Mouse (Mus musculus): ENCODE data around the gene Hoxa5. TPM values are rescaled to one million over a fixed set of nuclear protein-coding genes. Genes with fewer than 3 reads are reported as not detected.
A peak's percentile ranks its signal among the peaks of the same experiment; 100 is the strongest.

Hoxa5 gene
- polyA plus RNA-seq, 1 experiment from 2014 or later, result 19.8 TPM

GRCm38 (mm10) chr6:52246403-52246803 is 42.0 kb upstream of the Hoxa5 start:
- H3K27ac ChIP-seq, result no peak overlapping the region
- peaks cover 97% of the 10 kb centered on the region for H3K27me3 ChIP-seq (replicated peaks)
- no peak overlapping the region for H3K4me2 ChIP-seq
- no peaks in the 10 kb centered on the region for H3K36me3 ChIP-seq
- WGBS, result 1% methylated on average over 26 of the region's 26 CpGs
- H3K4me3 ChIP-seq (replicated peaks), result no peak overlapping the region
- H3K9me3 ChIP-seq, result no peaks in the 10 kb centered on the region
- no peak for ATAC-seq (ENCODE audit: insufficient read depth, low FRiP score, low read depth)
- H3K9ac ChIP-seq, result no peak overlapping the region
- H3K4me1 ChIP-seq, result peaks cover 12% of the 10 kb centered on the region

- H3K9me3 ChIP-seq, result no peaks in the 10 kb centered on the region
- 2% methylated on average over 20 of the region's 20 CpGs for WGBS
- 0 out of 2 replicates have a peak within 1 kb of the TSS, but pooled peaks have one; percentile 10 for H3K4me2 ChIP-seq
- no peak within 1 kb of the TSS for H3K27ac ChIP-seq
- H3K36me3 ChIP-seq, result no peaks in the 10 kb centered on the region
- H3K4me3 ChIP-seq (replicated peaks), result peak within 1 kb of the TSS; percentile 20; the same call in 1 of the 2 replicates
- no peak for ATAC-seq (ENCODE audit: insufficient read depth, low FRiP score, low read depth)
- H3K27me3 ChIP-seq (replicated peaks), result peaks cover 97% of the 10 kb centered on the region
- H3K9ac ChIP-seq, result no peak within 1 kb of the TSS
- H3K4me1 ChIP-seq, result peaks cover 12% of the 10 kb centered on the region
Observed at GRCm38 (mm10) chr6:52245757-52246142, 41.4 kb upstream of the Hoxa5 start, which contains the start of gene Hoxa11. Hoxa11 (minus strand) TSS chr6:52245810.

DNA sequence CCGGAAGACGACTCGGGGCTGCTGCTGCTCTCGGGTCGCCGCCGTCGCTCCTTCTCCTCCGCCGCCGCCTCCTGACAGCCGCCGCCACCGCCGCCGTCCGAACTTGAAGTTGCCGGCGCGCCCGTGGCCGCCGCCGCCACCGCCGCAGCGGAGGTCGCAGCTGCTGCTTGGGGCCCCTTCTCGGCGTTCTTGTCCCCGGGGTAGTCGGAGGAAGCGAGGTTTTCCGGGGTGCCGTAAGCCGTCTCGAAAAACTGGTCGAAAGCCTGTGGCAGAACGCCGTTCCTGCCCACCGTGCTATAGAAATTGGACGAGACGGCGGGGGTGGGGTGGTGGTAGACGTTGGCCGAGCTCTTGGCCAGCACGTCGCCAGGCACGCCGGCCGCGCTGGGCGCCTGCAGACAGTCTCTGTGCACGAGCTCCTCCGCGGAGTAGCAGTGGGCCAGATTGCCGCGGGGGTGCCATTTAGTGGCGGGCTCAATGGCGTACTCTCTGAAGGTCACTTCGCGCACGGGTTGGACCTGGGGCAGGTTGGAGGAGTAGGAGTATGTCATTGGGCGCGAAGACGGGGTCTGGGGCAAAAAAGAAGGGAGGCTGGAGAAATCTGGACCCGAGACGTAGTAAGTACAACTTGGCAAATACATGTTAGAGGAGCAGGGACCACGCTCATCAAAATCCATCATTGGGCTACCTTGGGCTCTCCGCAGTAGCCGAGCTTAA is 40.8 kb upstream of the Hoxa5 start:
- no peaks in the 10 kb centered on the region for H3K36me3 ChIP-seq
- ATAC-seq (ENCODE audit: insufficient read depth, low FRiP score, low read depth), result no peak
- under 1% methylated on average over 71 of the region's 71 CpGs for WGBS
- H3K4me3 ChIP-seq (replicated peaks), result peak overlapping the region; percentile 20; the same call in 1 of the 2 replicates
- H3K4me1 ChIP-seq, result peaks cover 12% of the 10 kb centered on the region
- H3K9ac ChIP-seq, result no peak overlapping the region
- H3K27me3 ChIP-seq (replicated peaks), result peaks cover 98% of the 10 kb centered on the region
- H3K4me2 ChIP-seq, result 0 out of 2 replicates have a peak overlapping the region, but pooled peaks have one; percentile 10
- no peak overlapping the region for H3K27ac ChIP-seq
- H3K9me3 ChIP-seq, result no peaks in the 10 kb centered on the region

- Histone ChIP-seq H3K9ac (no peak overlapping the region), H3K27me3 (replicated peaks) (peaks cover 98% of the 10 kb centered on the region), H3K27ac (no peak overlapping the region), H3K4me2 (0 out of 2 replicates have a peak overlapping the region, but pooled peaks have one; percentile 10), H3K9me3 (no peaks in the 10 kb centered on the region), H3K4me1 (peaks cover 12% of the 10 kb centered on the region), H3K4me3 (replicated peaks) (peak overlapping the region; percentile 20; the same call in 1 of the 2 replicates), H3K36me3 (no peaks in the 10 kb centered on the region)
- no peak for ATAC-seq (ENCODE audit: insufficient read depth, low FRiP score, low read depth)
- 4% methylated on average over 23 of the region's 23 CpGs for WGBS
Observed at GRCm38 (mm10) chr6:52244471-52245039, 40.2 kb upstream of the Hoxa5 start.

DNA sequence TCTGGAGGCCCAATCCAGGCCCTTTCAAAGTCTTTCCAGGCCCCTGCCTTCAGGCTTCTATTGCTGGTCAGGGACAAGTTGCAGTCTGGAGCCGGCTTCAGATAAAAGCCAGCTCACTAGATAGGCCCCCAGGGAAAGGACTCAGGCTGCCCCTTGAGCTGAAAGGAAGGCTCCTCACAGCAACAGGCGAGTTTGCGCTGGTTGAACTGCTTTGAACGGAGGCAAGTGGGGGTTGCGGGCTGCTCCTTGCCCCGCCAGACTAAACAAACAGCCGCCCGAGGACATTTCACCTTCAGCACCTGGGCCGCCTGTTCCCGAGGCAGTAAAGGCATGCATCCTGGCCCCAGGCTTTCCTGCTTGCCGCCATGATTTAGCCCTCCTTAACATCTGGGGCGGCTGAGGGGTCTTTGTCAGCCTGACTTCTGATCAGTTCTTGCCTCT is 39.3 kb upstream of the Hoxa5 start:
- no peak overlapping the region for H3K9ac ChIP-seq

GRCm38 (mm10) chr6:52242801-52243332 is 38.5 kb upstream of the Hoxa5 start:
- peaks cover 12% of the 10 kb centered on the region for H3K4me1 ChIP-seq
- H3K27ac ChIP-seq, result no peak overlapping the region
- no peak for ATAC-seq (ENCODE audit: insufficient read depth, low FRiP score, low read depth)
- H3K27me3 ChIP-seq (replicated peaks), result peaks cover 95% of the 10 kb centered on the region
- H3K4me2 ChIP-seq, result no peak overlapping the region
- no peak overlapping the region for H3K4me3 ChIP-seq (replicated peaks)
- no peaks in the 10 kb centered on the region for H3K9me3 ChIP-seq
- 8% methylated on average over 4 of the region's 4 CpGs for WGBS
- no peaks in the 10 kb centered on the region for H3K36me3 ChIP-seq
- no peak overlapping the region for H3K9ac ChIP-seq

More for the DNA sequence above, 39.3 kb upstream of the Hoxa5 start:
- Histone ChIP-seq H3K27ac (no peak overlapping the region), H3K4me2 (no peak overlapping the region), H3K36me3 (no peaks in the 10 kb centered on the region), H3K4me3 (replicated peaks) (no peak overlapping the region), H3K27me3 (replicated peaks) (peaks cover 96% of the 10 kb centered on the region), H3K9me3 (no peaks in the 10 kb centered on the region), H3K4me1 (peaks cover 12% of the 10 kb centered on the region)
- ATAC-seq (ENCODE audit: insufficient read depth, low FRiP score, low read depth), result no peak
- WGBS, result 5% methylated on average over 12 of the region's 12 CpGs

DNA sequence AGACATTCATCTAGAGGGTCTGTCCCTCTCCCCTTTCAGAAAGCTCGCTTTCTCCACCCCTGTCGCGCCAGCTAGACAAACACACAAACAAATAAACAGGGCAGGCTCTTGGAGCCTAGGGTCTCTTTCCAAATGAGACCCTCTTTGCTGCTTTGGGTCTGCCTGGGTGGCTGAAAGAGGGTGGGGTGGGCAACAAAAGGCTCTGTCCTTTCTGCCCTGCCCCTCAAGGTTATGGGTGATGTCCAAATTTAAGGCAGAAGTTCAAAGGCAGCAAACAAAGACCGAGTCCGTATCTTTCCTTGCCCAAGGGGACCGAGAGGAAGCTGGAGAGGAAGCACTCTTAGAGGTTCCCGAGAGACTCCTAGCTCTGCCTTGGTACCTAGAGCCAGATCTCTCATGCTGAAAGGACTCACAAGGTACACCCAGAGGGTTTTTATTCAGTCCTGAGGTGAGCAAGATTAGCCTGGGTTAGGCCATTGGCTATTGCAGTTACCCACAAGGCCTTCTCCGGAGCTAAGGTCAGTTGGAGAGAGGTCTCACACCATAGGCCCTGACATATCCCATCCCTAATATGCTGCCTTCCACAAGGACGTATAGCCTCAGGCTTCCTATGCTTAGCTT is 36.7 kb upstream of the Hoxa5 start:
- no peak overlapping the region for H3K9ac ChIP-seq
- H3K27ac ChIP-seq, result no peak overlapping the region
- no peak overlapping the region for H3K4me2 ChIP-seq
- peaks cover 97% of the 10 kb centered on the region for H3K27me3 ChIP-seq (replicated peaks)
- H3K4me3 ChIP-seq (replicated peaks), result no peak overlapping the region
- no peaks in the 10 kb centered on the region for H3K9me3 ChIP-seq
- no peaks in the 10 kb centered on the region for H3K36me3 ChIP-seq
- peaks cover 8% of the 10 kb centered on the region for H3K4me1 ChIP-seq
- ATAC-seq (ENCODE audit: insufficient read depth, low FRiP score, low read depth), result no peak
- 4% methylated on average over 9 of the region's 9 CpGs for WGBS

DNA sequence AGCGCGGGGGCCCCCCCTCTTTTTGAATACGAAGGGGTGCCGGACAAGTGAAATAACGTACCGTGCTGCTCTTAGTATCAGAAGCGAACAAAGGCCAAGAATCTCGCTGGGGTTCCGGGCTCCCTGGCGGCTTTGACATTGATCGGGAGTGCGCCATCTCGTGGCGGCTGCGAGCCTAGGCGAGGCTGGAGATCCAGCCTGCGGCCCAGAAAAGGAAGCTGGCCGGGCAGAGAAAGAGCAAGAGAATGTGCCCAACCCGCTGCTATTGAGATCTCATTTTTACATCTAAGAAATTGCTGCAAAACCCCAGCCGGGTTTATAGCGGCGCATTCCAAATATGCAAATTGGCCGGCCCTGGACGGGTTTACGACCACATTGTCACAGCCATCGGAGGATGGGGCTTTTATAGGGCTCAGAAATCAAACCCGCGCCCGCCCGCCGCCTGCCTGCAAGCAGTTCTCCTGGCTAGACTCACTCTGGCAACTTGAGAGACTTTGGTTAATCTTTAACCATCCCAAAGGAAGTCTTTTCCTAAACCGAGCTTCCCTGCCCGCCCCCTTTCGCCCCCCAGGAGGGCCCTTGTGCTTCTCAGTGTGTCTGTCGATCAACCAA is 36.1 kb upstream of the Hoxa5 start, which contains the start of gene Hoxa10:
Gene Hoxa10, minus strand, starts transcription at position 466 of the 612 bp plus-strand sequence.
- Histone ChIP-seq H3K4me1 (peaks cover 5% of the 10 kb centered on the region; the same call in 1 of the 2 replicates), H3K4me2 (peak within 1 kb of the TSS; percentile 33), H3K4me3 (replicated peaks) (no peak within 1 kb of the TSS), H3K36me3 (no peaks in the 10 kb centered on the region), H3K27ac (no peak within 1 kb of the TSS), H3K9ac (no peak within 1 kb of the TSS), H3K27me3 (replicated peaks) (peaks cover 97% of the 10 kb centered on the region), H3K9me3 (no peaks in the 10 kb centered on the region)
- ATAC-seq (ENCODE audit: insufficient read depth, low FRiP score, low read depth), result no peak
- WGBS, result 2% methylated on average over 35 of the region's 35 CpGs

GRCm38 (mm10) chr6:52239625-52240388 is 35.4 kb upstream of the Hoxa5 start:
- Histone ChIP-seq H3K27me3 (replicated peaks) (peaks cover 97% of the 10 kb centered on the region), H3K4me2 (peak overlapping the region; percentile 33), H3K4me3 (replicated peaks) (no peak overlapping the region), H3K27ac (no peak overlapping the region), H3K9ac (no peak overlapping the region), H3K9me3 (no peaks in the 10 kb centered on the region), H3K4me1 (no peaks in the 10 kb centered on the region), H3K36me3 (no peaks in the 10 kb centered on the region)
- WGBS, result 2% methylated on average over 30 of the region's 30 CpGs
- no peak for ATAC-seq (ENCODE audit: insufficient read depth, low FRiP score, low read depth)

- Histone ChIP-seq H3K27ac (no peak overlapping the region), H3K9ac (no peak overlapping the region), H3K4me3 (replicated peaks) (no peak overlapping the region), H3K27me3 (replicated peaks) (peaks cover 97% of the 10 kb centered on the region), H3K4me1 (no peaks in the 10 kb centered on the region), H3K36me3 (no peaks in the 10 kb centered on the region), H3K9me3 (no peaks in the 10 kb centered on the region), H3K4me2 (no peak overlapping the region)
- WGBS, result 3% methylated on average over 7 of the region's 7 CpGs
- no peak for ATAC-seq (ENCODE audit: insufficient read depth, low FRiP score, low read depth)
Observed at GRCm38 (mm10) chr6:52238976-52239375, 34.6 kb upstream of the Hoxa5 start.

DNA sequence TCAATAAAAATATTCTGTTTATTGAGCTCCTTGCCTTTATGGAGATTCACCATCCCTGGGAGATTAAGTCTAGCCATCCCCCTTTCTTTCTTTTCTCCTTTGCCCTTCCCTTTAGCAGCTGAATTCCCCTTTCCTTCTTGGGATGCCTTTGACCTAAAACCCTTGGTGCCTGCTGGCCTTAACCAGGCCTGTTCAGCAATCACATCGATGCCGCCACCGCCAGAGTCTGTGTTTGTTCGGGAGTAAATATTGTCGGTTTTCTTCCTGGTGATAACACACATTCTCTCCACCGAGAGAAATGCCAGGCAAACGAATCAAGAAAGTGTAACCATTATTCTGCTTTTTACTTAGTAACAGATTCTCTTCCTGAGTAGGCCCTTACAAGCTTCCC is 33.8 kb upstream of the Hoxa5 start:
- peaks cover 97% of the 10 kb centered on the region for H3K27me3 ChIP-seq (replicated peaks)
- H3K4me3 ChIP-seq (replicated peaks), result no peak overlapping the region
- no peak overlapping the region for H3K9ac ChIP-seq
- no peak for ATAC-seq (ENCODE audit: insufficient read depth, low FRiP score, low read depth)
- no peaks in the 10 kb centered on the region for H3K36me3 ChIP-seq
- H3K9me3 ChIP-seq, result no peaks in the 10 kb centered on the region
- H3K4me2 ChIP-seq, result no peak overlapping the region
- WGBS, result 3% methylated on average over 7 of the region's 7 CpGs
- H3K4me1 ChIP-seq, result no peaks in the 10 kb centered on the region
- no peak overlapping the region for H3K27ac ChIP-seq

Data from stomach, embryonic 15.5 days (tissue).